Mouse (Mus musculus) embryonic facial prominence, embryonic 14.5 days (tissue): ENCODE results near the gene Hoxd11. TPM values are rescaled to one million over a fixed set of nuclear protein-coding genes. Genes with fewer than 3 reads are reported as not detected.

ENCODE experiments used
- ATAC-seq: fragments of 200-750 bp; cut with Nextera tagmentation; 2 replicates; pipeline ENCODE4 v1.8.0; 2017; ENCODE audit warnings: low read depth, moderate number of reproducible peaks, moderate TSS enrichment
- DNase-seq: peaks from one replicate; pipeline ENCODE4 v3.0.0-alpha.2; 2015; ENCODE audit warnings: low spot score
- H3K27ac ChIP-seq: fragments of 300-500 bp; sonication (generic); replicated peaks from 2 replicates; pipeline ENCODE4 v1.5.1; 2014; ENCODE audit warnings: low read depth, mild to moderate bottlenecking, low read length, moderate library complexity
- H3K27me3 ChIP-seq: fragments of 300-500 bp; sonication (generic); replicated peaks from 2 replicates; pipeline ENCODE4 v1.6.1; 2014; ENCODE audit warnings: low read length; ENCODE audit not compliant: control insufficient read depth, insufficient read depth
- H3K36me3 ChIP-seq: fragments of 300-500 bp; sonication (generic); 2 replicates; pipeline ENCODE4 v1.6.1; 2014; ENCODE audit warnings: low read length, mixed read lengths; ENCODE audit not compliant: control insufficient read depth, insufficient read depth
- H3K4me1 ChIP-seq: fragments of 300-500 bp; sonication (generic); 2 replicates; pipeline ENCODE4 v1.6.1; 2014; ENCODE audit warnings: antibody characterized with exemption, low read length; ENCODE audit not compliant: control insufficient read depth, insufficient read depth
- H3K4me2 ChIP-seq: fragments of 300-500 bp; sonication (generic); 2 replicates; pipeline ENCODE4 v1.6.1; 2014; ENCODE audit warnings: low read depth, mild to moderate bottlenecking, low read length, moderate library complexity, mixed read lengths
- H3K4me3 ChIP-seq: fragments of 300-500 bp; sonication (generic); 2 replicates; pipeline ENCODE4 v1.5.1; 2014; ENCODE audit warnings: low read depth, mild to moderate bottlenecking, low read length
- H3K9ac ChIP-seq: fragments of 300-500 bp; sonication (generic); 2 replicates; pipeline ENCODE4 v1.6.1; 2014; ENCODE audit warnings: low read depth, mild to moderate bottlenecking, low read length, moderate library complexity, mixed read lengths
- H3K9me3 ChIP-seq: fragments of 300-500 bp; sonication (generic); 2 replicates; pipeline ENCODE4 v1.6.1; 2016; ENCODE audit warnings: low read length; ENCODE audit not compliant: control insufficient read depth
- WGBS: fragments of 180-500 bp; shearing (Covaris S2); extraction: QIAGEN DNeasy Blood & Tissue Kit; methylation state at CpG from one replicate; pipeline ENCODE4 v1.1.7; 2014; 5-methylcytosine and 5-hydroxymethylcytosine counted together
- polyA plus RNA-seq: library from polyadenylated mRNA; unstranded; fragments of >200 nt; fragmentation: Nextera tagmentation; extraction: Ambion mirVana; gene quantifications from 2 replicates; pipeline ENCODE4 v1.2.1, GENCODE M21; 2014

Hoxd11 gene
- polyA plus RNA-seq, 1 experiment from 2014 or later: not detected

GRCm38 (mm10) chr2:74699664-74700545 is 20.5 kb downstream of the Hoxd11 start:
- DNase-seq (no peak), ATAC-seq (no peak)
- Histone ChIP-seq H3K4me2 (no peak overlapping the region), H3K9ac (no peak overlapping the region), H3K27me3 (peaks cover 99% of the 10 kb centered on the region), H3K4me3 (no peak overlapping the region), H3K36me3 (no peaks in the 10 kb centered on the region), H3K4me1 (peaks cover 10% of the 10 kb centered on the region), H3K9me3 (no peaks in the 10 kb centered on the region), H3K27ac (no peak overlapping the region)
- WGBS: 11% methylated on average over 20 of the region's 23 CpGs

- H3K9ac ChIP-seq: no peak overlapping the region
- no peak for DNase-seq
- H3K27ac ChIP-seq: no peak overlapping the region
Measured at GRCm38 (mm10) chr2:74700546-74701112, 21.3 kb downstream of the Hoxd11 start.

GRCm38 (mm10) chr2:74701949-74702819 is 22.8 kb downstream of the Hoxd11 start:
- Histone ChIP-seq H3K4me1 (peaks cover 18% of the 10 kb centered on the region), H3K4me2 (no peak overlapping the region)

More at GRCm38 (mm10) chr2:74700546-74701112, 21.3 kb downstream of the Hoxd11 start:
- Histone ChIP-seq H3K4me2 (no peak overlapping the region), H3K9me3 (no peaks in the 10 kb centered on the region), H3K4me3 (no peak overlapping the region), H3K27me3 (peaks cover 97% of the 10 kb centered on the region), H3K4me1 (peaks cover 17% of the 10 kb centered on the region), H3K36me3 (no peaks in the 10 kb centered on the region)
- ATAC-seq: no peak
- WGBS: 7% methylated on average over 22 of the region's 22 CpGs

GRCm38 (mm10) chr2:74702820-74703219 is 23.5 kb downstream of the Hoxd11 start:
- Histone ChIP-seq H3K9me3 (no peaks in the 10 kb centered on the region), H3K4me2 (no peak overlapping the region), H3K4me3 (no peak overlapping the region), H3K27me3 (peaks cover 96% of the 10 kb centered on the region), H3K9ac (no peak overlapping the region), H3K36me3 (no peaks in the 10 kb centered on the region), H3K4me1 (peaks cover 18% of the 10 kb centered on the region), H3K27ac (no peak overlapping the region)
- no peak for DNase-seq
- WGBS: 22% methylated on average over 6 of the region's 6 CpGs
- no peak for ATAC-seq

More at GRCm38 (mm10) chr2:74701949-74702819, 22.8 kb downstream of the Hoxd11 start:
- no peak overlapping the region for H3K9ac ChIP-seq
- 11% methylated on average over 17 of the region's 17 CpGs for WGBS
- H3K27ac ChIP-seq: no peak overlapping the region
- no peaks in the 10 kb centered on the region for H3K36me3 ChIP-seq
- no peak for ATAC-seq
- no peak overlapping the region for H3K4me3 ChIP-seq
- DNase-seq: peak; percentile 73
- no peaks in the 10 kb centered on the region for H3K9me3 ChIP-seq
- H3K27me3 ChIP-seq: peaks cover 96% of the 10 kb centered on the region

GRCm38 (mm10) chr2:74703317-74703716 is 24.0 kb downstream of the Hoxd11 start:
- H3K4me2 ChIP-seq: no peak overlapping the region
- H3K4me3 ChIP-seq: no peak overlapping the region
- peaks cover 96% of the 10 kb centered on the region for H3K27me3 ChIP-seq
- no peak overlapping the region for H3K27ac ChIP-seq
- H3K4me1 ChIP-seq: peaks cover 14% of the 10 kb centered on the region
- ATAC-seq: no peak
- no peaks in the 10 kb centered on the region for H3K9me3 ChIP-seq
- no peak overlapping the region for H3K9ac ChIP-seq
- no peak for DNase-seq
- WGBS: 4% methylated on average over 10 of the region's 10 CpGs
- H3K36me3 ChIP-seq: no peaks in the 10 kb centered on the region

GRCm38 (mm10) chr2:74703720-74704392 is 24.5 kb downstream of the Hoxd11 start:
- H3K4me1 ChIP-seq: peaks cover 12% of the 10 kb centered on the region; the same call in 1 of the 2 replicates
- peak overlapping the region; percentile 4; the same call in 1 of the 2 replicates for H3K4me2 ChIP-seq
- 6% methylated on average over 25 of the region's 26 CpGs for WGBS
- ATAC-seq: no peak
- H3K9me3 ChIP-seq: no peaks in the 10 kb centered on the region
- no peak for DNase-seq
- peaks cover 96% of the 10 kb centered on the region for H3K27me3 ChIP-seq
- H3K4me3 ChIP-seq: 0 out of 2 replicates have a peak overlapping the region, but pooled peaks have one; percentile 44
- no peak overlapping the region for H3K27ac ChIP-seq
- no peaks in the 10 kb centered on the region for H3K36me3 ChIP-seq
- no peak overlapping the region for H3K9ac ChIP-seq

GRCm38 (mm10) chr2:74704393-74704998 is 25.1 kb downstream of the Hoxd11 start, which contains the start of gene Hoxd8:
Gene Hoxd8 (plus strand): TSS chr2:74704615.
- peaks cover 12% of the 10 kb centered on the region; the same call in 1 of the 2 replicates for H3K4me1 ChIP-seq
- H3K9ac ChIP-seq: peak within 1 kb of the TSS; percentile 58
- peak; percentile 55 for DNase-seq
- peak within 1 kb of the TSS; percentile 72 for H3K4me2 ChIP-seq
- 4% methylated on average over 9 of the region's 52 CpGs for WGBS
- peak within 1 kb of the TSS; percentile 44 for H3K4me3 ChIP-seq
- H3K9me3 ChIP-seq: no peaks in the 10 kb centered on the region
- peaks cover 96% of the 10 kb centered on the region for H3K27me3 ChIP-seq
- H3K27ac ChIP-seq: 0 out of 2 replicates have a peak within 1 kb of the TSS, but pooled peaks have one; percentile 28
- ATAC-seq: no peak
- no peaks in the 10 kb centered on the region for H3K36me3 ChIP-seq
